Mouse (Mus musculus) mouse trophoblast stem cell (cell line): ENCODE data around the gene 1700003F12Rik.

ENCODE experiments used
- in situ Hi-C, 2 experiments: fragments of 300-500 bp; cut with MseI, MboI; formaldehyde crosslinking; loops; 2 replicates in 1 of 2; 3 replicates in 1 of 2; pipeline ENCODE4 v1.15.1; 2025

1700003F12Rik gene

DNA sequence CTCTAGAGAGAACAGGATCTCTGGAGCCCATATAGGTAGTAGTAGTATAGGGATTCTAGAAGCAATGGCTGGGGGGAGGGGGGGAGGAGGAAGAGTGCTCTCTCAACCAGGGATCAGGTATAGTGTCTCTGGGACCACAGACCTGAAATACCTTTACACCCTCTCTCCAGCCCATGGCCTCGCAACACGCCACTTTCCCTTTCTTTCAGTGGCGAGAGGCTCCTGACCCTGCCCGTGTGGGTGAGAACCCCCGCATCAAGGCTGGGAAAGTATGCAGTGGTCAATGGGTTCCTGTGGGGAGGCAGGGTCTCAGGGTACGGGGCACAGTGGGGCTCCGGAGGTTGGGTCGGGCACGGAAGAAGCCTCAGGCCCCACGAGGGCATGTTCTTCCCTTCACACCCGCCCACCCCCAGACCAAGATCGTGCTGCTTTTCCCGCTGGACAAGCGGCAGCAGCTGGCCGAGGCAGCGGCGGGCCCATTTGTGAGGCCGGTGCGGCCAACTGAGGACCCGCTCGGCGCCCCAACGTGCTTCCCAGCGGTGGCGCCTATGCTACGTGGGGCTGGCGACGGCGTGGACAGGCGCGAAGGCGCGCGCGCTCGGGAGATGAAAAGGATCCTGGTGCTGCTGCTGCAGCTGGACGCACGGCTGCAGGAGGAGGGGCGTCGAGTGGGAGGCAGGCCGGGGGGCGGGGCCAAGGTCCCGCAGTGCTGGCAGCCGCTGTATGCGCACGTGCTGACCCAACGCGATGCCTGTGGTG lies 2.4 kb downstream of the 1700003F12Rik start:
- in situ Hi-C loops: no loop called here

DNA sequence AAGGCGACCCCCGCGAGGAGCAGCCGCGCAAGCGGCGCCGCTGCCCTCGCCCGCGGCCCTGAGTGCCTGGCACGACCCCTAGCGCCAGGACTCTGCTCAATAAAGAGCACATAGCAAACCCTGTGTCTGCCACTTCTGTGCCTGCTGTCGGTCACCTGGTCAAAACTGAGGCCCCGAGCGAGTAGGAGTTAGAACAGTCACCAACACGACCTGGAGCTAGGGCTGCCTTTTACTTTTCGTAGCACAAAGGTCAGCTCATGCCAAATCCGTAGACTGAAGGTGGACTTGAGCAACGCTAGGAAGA lies 3.0 kb downstream of the 1700003F12Rik start:
- in situ Hi-C loops: no loop called here

DNA sequence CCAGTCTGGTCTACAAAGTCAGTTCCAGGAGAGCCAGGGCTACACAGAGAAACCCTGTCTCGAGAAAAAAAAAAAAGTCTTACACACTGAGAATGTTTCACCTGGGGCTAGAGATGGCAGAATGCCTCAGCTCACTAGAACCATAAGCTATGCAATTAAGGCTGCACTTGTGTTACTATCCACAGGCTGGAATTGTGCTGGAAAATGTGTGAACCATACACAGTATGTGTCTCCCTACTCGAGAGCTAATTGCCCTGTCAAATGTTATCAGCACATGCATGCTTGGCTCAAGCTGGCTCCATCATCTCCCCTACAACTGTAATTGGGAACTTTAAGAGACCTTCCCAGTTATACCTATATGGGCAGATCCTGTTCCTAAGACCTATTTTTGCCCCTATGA lies 4.1 kb downstream of the 1700003F12Rik start:
- in situ Hi-C loops: no loop called here

DNA sequence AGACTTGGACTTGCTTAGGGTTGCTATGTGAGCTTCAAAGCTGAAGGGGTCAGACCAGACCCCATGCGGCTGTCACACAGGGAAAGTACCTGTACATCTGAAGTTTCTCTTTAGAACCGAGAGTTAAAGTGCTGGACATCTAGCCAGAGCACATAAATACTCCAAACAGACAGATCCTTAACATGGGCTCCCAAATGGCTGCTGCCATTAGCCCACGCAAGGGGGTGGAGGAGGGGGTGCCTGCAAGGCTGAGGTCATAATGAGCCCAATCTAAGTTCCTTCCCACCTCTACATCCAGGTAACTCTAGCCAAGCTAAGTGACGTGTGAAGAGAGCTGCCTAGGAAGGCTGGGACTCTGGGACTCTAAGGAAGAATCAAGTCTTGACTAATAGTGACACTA lies 4.6 kb downstream of the 1700003F12Rik start, which contains the start of gene Actl10:
Gene Actl10 (plus strand): TSS at position 301 of the 400 bp plus-strand sequence.
- in situ Hi-C loops: no loop called here

DNA sequence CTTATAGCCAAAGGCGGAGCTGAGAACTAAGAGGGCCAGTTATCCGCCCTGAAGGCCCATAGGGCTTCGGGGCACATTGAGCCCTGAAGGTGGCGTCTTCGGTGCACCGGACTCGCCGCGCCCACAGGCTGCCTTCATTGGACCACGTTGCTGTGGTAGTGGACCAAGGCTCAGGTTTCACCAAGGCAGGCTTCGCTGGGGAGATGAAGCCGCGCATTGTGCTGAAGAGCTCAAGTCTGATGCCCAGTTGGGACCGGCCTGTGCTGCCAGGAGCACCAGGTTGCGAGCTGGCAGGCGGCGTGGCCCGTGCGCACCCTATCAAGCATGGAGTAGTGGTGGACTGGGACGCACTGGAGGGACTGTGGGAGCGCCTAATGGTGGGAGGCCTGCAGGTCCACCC lies 5.0 kb downstream of the 1700003F12Rik start:
- in situ Hi-C loops: no loop called here

DNA sequence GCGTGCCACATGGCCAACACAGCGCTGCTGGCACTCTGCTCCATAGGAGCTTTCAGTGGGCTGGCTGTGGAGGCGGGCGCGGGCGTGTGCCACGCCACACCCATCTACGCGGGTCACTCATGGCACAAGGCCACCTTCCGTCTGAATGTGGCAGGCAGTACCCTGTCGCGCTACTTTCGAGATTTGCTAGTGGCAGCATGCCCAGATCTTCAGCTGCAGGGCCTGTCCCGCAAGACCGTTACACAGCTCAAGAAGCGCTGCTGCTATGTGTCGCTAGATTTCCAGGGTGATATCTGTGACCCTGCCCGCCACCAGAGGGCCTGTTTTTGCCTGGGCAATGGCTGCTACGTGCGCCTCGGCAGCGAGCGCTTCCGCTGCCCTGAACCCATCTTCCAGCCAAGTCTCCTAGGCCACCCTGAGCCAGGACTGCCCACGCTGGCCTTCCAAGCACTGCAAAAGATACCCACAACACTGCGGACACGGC lies 5.6 kb downstream of the 1700003F12Rik start:
- in situ Hi-C loops: no loop called here

DNA sequence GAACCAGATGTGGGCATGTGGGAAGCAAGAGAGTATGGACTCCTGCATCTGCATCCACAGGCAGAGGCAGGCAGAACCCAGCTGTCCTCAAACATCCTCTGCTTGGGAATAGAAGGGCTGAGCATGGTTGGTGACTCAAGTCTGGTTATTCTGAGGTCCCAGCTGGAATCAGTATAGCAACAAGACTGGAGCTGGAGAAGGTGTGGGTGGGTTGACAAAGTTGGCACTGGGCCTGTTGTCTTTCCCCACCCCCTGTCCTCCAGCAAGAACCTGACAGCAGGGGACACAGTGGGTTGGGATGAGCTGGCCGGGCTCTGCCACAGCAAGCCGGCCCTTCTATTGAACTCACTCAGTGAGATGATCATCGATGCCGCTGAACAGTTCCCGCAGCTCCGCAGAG lies 8.3 kb downstream of the 1700003F12Rik start:
- in situ Hi-C loops: no loop called here

DNA sequence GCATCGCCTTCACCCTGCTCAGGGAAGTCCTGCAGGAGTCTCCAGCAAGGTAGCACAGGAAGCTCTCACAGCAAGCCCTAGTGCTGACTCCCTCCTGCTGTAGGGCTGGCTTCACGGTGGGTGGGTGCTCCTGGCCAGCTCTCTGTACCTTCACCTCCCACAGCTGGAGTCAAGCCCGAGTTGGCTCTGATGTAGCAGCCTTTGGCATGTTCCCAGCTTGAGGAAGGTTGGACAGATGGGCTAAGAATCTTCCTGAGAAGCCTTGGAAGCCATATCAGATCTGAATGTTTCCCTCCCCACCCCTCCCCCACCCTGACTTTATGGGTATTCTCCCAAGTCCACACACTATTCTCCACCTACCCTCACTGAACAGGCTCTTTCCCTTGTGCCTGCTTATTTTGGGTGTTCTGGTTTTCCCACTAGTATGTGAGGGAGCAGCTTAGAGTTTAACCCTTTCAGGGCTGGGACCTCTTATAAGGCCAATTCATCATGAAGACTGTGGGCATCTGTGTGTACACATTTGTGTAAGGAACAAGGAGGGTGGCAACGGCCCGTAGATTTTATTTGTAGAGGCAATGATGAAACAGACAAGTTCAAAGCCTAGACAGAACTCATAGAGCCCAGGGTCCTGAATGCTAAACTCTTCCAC lies 10.4 kb downstream of the 1700003F12Rik start:
- in situ Hi-C loops: no loop called here

DNA sequence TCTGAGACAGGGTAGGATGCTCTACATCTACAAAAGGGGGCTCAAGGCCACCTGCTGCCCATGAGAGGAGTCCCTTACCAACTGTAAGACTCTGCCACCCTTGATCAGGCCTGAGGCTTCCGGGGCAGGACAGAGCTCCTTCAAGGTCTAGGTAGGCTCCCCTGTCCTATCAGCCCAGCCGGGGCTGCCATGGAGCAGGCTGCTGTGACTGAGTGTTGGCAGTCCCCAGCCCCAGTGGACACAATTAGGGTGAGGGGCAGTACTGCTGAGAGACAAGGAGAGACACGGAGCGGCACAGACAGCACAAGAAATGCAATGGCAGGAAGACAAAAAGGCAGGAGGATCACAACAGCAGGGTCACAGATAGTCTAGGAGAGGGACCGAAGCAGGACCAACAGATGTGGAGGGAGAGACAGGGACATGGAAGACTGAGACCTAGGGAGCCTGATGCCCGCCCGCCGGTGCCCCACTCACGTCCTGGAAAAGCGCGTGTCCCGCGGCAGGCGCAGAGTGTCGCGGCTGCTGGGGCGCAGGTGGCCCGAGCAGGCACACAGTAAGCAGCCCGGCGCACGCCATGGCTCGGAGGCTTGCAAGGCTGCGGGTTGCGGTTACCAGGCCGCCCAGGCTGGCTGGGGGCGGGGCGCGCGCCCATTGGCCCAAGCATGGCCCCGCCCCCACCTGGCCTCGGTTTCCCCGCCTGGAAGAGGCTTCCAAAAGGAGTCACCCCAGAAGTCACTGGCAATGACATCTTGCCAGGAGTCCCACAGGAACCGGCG lies 11.6 kb downstream of the 1700003F12Rik start, which contains the start of gene Necab3:
Gene Necab3 (minus strand): TSS at position 627 of the 776 bp plus-strand sequence.
- in situ Hi-C loops: no loop called here

DNA sequence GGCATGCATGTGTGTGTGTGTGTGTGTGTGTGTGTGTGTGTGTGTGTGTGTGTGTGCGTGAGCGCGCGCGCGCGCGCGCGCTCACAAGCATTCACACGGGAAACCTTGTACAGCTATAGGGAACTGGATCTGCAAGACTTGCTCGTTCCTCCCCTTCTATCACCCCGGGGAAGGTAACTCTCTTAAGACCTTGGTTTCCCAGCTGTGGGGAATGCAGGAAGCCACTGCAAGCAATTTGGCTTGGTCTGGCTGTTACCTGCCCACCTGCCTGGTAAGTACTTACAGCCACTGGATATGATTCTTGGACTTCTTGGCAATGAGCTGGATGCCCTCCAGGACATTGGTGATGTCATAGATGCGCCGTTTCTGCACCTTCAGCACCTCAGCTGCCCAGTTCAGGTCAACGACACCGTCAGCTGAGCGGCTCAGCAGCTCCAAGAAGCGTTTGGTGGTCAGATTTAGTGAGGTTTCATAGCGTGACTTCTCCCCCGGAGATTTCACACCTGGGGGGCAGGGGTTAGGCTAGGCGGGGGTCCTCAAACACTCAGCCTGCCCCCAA lies 16.8 kb downstream of the 1700003F12Rik start:
- in situ Hi-C loops: no loop called here

DNA sequence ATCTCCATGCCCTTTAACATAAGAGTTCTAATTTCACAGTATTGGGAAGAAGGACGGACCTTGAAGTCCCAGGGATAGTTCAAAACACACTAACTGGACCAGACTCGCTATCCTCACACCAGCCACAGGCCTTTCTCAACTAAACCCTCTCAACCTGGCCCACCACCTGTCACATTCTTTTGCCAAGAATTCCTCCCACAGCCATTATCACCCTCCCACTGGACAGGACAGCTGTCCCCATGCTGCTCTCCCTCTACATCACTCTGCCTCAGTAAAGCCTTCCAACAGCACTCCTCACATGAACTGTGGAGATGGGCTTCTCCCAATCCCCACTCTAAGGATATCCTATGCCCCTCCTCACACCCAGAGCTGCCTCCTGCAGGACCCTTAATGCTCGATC lies 18.7 kb downstream of the 1700003F12Rik start:
- in situ Hi-C loops: no loop called here

DNA sequence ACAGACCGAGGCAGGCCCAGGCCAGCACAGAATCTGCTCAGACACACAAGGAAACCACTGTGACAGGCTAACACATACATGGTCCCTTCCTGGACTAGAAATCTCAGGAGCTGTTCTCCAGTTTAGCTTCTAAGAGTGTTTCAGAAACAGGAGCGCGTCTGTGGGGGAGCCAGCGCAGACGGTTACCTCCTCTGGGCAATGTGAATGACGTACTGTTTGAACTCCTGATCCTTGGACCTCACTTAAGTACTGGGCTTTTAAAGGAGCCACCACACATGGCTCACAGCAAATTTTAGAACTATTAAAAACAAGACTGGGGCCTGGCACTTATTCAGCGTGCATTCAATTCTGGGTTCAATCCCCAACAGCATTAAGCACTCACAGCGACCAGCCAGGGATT lies 19.8 kb downstream of the 1700003F12Rik start:
- in situ Hi-C loops: no loop called here

DNA sequence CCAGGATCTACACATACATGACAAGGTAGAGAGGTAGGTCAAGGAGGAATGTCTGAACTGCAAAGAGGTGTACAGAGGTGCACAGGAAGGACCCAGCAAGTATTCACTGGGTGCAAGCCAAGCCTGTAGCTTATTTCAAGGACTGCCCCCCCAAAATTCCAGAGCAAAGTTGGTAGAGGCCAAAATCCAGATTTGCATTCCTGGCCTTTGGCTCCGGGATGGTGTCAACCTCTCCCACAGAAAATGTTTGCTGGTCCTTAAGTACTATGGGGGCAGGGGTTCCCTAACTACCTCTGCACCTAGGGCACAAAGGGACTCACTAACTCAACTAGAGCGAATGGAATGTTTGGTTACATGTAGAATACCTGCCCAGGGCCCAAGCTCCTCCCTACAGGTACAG lies 20.9 kb downstream of the 1700003F12Rik start:
- in situ Hi-C loops: no loop called here

DNA sequence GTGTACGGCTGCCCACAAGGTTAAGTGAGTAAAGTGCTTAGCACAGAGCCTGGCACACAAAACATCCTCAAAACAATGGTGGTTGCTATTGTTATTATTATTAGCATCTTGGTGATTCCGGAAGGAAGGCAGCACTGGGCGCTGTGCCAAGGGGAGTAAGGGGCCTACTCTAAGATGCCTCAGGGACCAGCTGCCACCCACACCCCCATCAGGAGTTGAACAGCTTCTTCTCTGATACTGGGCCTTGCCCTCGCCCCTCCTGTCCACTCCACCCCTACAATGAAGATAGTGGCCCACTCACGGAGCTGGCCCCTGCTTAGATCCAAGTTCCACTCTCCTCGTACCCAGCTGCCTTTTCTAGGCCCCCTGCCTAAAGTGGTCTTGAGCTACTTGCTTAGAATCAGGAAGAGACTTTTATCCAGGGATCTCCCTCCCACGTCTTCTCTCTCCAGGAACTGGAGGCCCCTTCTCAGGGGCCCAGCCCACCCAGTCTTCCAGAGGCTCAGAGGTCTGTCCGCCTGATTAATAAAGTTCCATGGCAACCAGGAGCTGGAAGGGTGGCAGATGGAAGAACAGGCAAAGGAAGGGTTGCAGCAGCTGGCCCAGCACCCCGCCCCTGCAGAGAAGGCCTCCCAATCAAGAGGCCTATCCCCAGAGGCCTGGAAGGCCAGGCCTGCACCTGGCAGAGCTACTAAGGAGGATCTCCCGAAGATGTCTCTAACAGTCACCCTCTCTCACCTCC lies 21.6 kb downstream of the 1700003F12Rik start:
- in situ Hi-C loops: no loop called here

DNA sequence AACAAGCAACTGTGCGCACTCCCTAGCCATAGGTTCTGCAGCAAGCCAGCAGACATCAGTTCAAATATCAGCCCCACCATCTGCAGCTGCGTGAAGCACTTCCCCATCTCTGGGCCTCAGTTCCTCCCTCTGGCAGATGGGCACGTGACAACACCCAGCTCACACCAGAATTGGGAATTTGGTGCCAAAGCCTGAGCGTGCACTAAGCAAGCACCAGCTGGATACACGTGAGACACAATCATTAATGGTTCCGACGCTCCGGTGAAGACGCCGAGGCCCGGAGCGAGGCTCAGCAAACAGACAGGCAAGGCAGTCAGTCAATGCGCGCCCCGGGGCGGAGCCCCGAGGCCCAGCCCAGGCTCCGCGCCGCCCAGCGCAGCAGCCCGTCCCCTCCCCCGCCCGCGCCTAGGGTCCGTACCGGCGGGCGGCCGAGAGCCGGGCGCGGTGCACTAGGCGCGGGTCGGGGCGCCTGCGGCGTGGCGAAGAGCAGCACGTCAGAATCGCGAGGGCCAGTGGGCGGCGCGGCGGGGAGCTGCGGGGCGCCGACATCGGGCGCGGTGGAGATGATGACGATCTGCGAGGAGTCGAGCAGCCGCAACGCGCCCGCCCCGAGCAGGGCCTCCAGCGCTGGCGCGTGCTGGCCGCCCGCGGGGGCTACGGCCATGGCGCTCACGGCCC lies 22.3 kb downstream of the 1700003F12Rik start:
- in situ Hi-C loops: no loop called here

DNA sequence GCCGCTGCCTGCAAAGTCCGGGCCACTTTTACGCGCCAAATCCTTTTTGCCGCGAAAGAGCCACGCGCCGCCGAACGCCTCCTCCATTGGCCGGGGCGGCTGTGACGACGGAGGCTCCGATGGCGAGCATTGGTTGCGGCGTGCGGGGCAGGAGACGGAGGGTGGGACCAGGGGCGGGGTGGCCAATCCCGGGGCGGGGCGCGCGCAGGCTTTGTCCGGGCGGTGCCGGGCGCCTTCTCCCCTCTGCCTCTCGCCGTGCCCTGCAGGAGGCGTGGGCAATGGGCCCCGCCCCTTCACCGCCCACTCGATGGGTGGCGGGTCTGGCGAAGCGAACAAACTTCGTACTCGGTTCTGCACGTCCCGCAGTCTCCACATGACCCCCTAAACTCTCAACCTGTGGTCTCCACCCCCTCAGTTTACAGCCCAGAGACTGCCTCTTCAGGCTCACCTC lies 23.0 kb downstream of the 1700003F12Rik start, which contains the start of gene E2f1:
Gene E2f1 (minus strand): TSS at position 57 of the 451 bp plus-strand sequence.
- in situ Hi-C loops: no loop called here

DNA sequence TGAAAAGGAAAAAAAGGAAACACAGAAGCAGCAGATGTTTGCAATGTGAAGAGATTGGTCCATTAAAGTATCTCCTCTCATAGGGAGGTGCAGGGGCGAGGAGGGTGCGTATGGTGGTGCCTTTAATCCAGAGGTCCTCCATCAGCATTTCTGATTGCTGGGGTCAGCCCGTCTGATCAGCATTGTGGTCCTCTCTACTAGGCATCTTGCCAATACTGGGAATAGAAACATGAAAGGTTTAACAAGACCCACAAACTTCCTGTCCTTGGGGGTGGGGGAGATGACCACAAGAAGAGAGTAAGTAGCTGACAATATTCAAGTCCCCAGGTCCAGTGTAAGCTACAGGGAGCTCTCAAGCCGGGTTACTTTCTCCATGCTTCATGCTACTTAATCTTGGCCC lies 23.8 kb downstream of the 1700003F12Rik start:
- in situ Hi-C loops: no loop called here

DNA sequence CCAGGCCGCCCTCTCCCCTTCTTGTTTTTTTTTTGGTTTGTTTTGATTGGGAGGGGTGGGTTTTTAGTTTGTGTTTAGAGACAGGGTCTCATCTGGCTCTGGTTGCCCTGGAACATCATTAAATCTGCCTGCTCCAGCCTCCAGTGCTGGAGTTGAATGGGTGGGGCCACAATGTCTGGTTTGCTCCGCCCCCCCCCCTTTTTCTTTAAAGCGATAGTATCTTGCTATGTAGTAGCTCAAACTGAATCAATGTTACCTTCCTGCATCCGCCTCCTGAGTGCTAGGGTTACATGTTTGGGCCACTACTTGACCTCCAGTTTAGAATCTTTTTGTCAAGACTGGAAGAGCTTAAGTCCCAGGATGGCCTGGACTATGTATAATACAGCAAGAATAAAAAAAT lies 24.4 kb downstream of the 1700003F12Rik start:
- in situ Hi-C loops: no loop called here

DNA sequence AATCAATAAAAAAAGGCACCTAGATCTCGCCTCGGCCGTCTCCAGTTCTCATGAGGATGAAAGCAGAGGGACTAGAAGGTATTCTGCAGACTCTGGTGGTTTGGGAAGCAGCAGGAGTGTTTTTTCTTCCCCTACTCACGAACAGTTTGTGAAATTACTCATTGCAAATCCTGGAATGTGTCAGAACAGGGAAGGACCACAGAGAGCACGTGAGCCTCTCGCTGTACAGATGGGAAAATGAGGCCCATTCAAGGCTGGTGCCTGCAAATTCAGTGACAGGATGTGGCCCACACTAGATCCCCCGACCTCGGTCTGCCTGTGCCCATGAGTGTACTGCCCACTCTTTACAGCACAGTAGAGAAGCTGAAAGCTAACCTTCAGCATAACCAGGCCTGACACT lies 25.1 kb downstream of the 1700003F12Rik start:
- in situ Hi-C loops: no loop called here

DNA sequence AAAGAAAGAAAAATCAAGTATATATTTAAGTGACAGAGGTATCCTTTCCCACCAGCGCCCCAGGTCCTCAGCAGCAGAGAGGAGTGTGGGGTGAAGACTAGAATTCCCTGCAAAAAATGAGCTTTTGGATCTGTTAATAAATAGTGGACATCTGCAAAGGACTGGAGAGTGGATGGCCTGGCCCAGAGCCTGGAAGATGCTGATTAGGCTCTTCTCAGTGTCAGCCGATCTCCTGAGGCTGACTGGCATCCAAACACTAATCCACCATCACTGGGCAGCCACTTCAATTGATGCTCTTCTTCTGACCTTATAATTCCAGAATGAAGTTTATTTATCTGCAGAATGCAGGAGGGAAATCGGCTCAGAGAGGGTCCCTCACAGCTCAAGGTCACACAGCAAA lies 26.1 kb downstream of the 1700003F12Rik start:
- in situ Hi-C loops: no loop called here

DNA sequence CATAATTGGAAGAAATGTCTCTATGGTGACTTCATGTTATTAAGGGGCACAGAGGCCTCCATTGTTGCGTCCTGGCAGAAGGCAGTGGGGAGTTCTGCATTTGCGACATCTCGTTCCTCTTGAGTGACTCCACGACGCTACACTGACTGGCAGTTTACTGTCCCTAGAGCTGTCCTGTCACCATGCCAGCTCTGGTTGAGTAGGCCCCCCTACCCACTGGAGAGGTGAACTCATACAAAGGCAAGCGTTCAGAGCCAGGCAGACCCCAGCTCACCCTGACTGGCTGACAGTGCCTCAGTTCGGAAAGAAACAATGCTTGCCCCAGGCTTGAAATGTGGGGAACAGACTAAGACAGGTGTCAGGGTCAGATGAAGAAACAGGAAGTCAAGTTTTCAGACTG lies 27.4 kb downstream of the 1700003F12Rik start:
- in situ Hi-C loops: no loop called here
